Mouse (Mus musculus): ENCODE measurements at regions not wholly inside any gene's neighbourhood (a gene's known extent, or its start where the extent isn't known, plus 50 kb on each side); places are given as distances from the start of the nearest gene placed in this dataset.
"Not testable (repeated sequence)": the region's sequence is repeated elsewhere in the genome, so short reads cannot be mapped to it uniquely, and the experiment has no call there.

DNA sequence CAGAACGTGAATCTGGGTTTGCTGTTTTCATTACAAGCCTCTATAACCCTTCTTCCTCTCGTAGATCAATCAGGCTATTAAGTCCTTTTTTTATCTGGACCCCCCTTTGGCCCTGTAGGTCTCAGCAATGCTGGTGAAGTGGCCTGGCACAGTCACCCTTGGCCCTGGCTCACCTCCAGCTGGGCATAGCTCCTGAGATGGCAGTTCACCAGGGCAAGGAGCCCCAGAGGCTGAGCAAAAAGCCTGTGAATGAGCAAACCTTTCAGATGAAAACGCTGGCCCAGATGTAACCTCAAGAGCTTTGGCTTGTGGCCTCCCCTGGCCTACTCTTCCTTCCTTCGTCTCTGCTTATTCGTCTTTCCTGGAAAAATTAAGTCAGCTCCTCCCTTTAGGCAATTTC lies 121.7 kb upstream of the Cdyl start:
- in situ Hi-C loops (cut with MboI; ENCODE audit: unreplicated experiment in 2 of 2): no loop called here

DNA sequence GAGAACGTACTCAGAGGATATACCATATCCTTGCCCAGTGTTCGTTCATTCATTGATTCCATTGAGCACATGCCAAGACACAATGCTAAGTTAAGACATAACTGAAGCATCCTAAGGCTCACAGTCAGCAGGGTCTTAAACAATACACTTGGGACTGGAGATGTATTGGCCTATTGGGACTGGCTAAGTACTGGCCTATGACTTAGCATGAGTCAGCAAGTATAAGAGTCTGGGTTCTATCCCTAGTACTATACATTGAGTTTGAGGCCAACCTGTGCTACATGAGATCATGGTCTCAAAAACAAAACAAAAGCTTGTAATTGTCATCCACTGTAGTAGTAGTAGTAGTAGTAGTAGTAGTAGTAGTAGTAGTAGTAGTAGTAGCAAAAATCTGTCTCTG lies 119.2 kb upstream of the Cdyl start:
- in situ Hi-C loops (cut with MboI; ENCODE audit: unreplicated experiment in 2 of 2): no loop called here

DNA sequence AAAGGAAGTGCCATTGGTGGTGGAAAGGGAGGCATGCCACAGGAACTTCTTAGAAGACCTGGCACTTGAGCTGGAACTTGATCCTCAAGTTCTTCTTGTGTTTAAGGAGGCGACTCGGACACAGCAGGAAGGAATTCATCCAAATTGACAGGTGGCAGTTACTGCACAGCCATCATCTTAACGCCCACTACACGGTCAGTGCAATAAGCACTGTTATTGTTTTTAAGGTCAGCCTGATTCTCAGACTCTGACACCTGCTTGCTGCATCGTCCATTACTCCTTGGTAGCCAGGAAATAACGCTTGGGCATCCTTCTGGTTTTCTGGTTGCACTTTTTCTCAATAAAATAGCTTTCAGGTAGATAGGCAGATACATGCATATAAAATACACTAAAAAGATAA lies 118.6 kb upstream of the Cdyl start:
- in situ Hi-C loops (cut with MboI; ENCODE audit: unreplicated experiment in 2 of 2): no loop called here

DNA sequence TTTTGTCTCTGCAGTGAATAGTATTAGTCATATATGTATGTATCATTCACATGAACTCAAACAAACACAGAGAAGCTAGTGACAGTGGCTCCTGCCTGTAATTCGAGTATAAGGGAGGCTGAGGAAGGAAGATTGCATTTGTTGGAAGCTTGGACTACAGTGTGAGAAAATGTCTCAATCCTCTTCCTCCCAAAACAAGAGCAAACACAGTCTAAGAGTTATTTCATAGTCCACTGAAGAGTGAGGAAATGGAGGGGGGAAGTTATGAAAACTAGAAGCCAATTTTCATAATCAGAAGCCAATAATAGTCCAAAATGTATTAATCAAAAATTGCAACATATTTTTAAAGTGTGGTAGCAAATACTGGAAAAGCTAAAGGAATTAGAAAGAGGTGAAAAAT lies 95.6 kb upstream of the Cdyl start:
- in situ Hi-C loops (cut with MboI; ENCODE audit: unreplicated experiment in 2 of 2): no loop called here

DNA sequence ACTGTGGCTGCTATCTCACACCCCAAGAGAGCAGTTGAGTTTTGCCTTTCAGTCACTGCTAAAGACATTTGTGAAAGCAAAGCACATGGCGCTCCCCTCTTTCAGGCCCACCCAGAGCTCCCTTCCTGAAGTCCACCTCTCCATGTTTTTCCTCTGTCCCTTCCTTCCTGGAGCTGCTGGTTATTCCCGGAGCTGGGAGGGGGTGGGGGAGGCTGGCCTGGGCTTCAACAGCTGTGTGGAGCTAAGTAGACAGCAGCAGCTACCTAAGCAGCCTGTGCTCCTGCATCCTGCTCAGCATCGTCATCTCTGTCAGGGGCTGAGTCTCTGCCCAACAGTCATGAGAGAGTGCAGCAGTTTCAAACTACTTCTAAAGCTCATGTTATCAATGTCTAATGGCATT lies 78.0 kb upstream of the Cdyl start:
- in situ Hi-C loops (cut with MboI; ENCODE audit: unreplicated experiment in 2 of 2): no loop called here

DNA sequence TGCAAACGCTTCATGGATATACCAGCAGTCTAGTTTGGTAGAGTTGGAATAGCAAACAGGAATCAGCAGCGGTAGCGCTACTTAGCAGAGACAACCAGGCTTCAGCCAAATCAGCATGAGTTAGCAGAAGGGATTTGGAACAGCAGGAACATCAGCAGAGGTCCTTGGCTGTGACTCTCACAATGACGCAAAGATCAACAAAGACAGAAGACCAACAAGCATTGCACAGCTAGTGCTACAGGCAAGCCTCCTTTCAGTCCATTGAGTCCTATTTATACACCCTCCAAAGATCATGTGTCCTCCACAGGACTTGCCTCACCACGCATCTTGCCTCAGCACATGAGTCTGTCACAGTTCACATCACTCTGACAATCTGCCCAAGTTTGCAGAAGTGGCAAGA lies 61.6 kb upstream of the Cdyl start:
- in situ Hi-C loops (cut with MboI; ENCODE audit: unreplicated experiment in 2 of 2): no loop called here

DNA sequence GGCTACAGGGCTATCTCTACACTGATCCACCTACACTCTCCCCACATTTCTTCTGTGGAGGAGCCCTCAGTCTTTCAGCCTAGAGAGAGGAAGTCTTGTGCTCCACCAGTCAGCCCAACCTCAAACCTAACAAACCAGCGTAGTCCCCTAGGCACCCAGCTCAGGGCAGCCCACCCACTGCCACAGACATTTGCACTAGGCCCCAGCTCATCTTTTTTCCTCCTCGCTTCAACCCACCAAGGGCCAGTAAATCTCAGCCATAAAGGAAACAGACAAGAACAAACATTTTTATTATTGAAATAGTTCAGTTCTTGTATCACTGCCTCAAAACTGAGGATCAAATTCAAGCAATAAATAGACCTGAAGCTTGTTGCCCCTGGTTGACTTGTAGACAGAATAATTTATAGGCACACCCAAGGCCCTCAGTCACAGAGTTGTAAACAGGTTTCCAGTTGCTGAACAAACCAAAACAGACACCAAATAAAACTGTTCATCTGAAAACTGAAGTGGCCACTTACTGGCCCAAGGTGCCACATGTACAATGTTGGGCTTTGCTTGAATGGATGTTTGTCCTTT lies 58.0 kb upstream of the Cdyl start:
- in situ Hi-C loops (cut with MboI; ENCODE audit: unreplicated experiment in 2 of 2): no loop called here

DNA sequence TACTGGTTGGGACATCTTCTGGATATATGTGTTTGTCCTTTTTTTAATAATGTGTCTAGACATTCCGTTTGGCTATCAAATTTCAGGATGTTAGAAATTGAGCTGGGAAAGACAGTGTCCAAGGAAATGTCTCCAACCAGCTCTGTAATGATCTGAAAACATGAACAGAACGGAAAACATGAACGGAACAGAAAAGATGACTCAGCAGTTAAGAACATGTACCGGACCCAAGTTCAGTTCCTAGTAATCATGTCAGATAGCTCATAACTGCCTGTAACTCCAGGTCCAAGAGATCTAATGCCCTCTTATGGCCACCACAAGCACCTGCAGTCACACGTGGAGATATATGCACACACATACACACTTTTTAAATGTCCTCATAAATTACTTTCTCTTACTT lies 56.6 kb upstream of the Cdyl start:
- in situ Hi-C loops (cut with MboI; ENCODE audit: unreplicated experiment in 2 of 2): no loop called here

DNA sequence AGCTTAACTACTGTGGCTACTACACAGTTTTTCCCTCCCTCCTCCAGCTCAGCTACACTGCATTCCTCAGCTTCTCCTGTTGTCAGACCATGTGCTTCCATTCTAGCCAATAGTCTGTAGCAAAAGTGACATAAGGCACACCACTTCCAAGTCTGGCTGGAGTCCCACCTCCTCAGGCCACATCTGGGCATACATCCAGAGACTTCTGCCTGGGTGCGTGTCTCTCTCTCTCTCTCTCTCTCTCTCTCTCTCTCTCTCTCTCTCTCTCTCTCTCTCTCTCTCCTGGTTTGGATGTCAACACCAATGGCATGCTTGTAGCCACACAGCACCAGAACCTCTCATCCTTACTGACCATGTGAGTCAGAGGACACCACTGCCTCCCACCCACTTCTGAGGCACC lies 55.6 kb upstream of the Cdyl start:
- in situ Hi-C loops (cut with MboI; ENCODE audit: unreplicated experiment in 2 of 2): no loop called here

DNA sequence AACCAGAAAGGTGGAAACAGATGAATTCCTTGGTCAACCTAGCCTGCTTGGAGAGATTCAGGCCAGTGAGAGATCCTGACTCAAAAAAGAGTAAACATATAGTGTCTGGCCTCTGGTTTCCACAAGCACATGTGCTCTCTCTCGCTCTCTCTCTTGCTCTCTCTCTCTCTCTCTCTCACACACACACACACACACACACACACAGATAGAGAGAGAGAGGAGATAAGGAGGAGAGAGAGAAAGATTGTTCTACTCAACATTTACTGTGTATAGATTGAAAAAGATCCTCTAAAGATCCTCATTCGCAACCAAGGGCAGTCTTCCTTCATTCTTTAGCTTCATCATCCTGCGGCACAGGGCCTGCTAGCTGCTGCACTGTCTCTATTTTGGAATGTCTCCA lies 54.9 kb upstream of the Cdyl start:
- in situ Hi-C loops (cut with MboI; ENCODE audit: unreplicated experiment in 2 of 2): no loop called here

DNA sequence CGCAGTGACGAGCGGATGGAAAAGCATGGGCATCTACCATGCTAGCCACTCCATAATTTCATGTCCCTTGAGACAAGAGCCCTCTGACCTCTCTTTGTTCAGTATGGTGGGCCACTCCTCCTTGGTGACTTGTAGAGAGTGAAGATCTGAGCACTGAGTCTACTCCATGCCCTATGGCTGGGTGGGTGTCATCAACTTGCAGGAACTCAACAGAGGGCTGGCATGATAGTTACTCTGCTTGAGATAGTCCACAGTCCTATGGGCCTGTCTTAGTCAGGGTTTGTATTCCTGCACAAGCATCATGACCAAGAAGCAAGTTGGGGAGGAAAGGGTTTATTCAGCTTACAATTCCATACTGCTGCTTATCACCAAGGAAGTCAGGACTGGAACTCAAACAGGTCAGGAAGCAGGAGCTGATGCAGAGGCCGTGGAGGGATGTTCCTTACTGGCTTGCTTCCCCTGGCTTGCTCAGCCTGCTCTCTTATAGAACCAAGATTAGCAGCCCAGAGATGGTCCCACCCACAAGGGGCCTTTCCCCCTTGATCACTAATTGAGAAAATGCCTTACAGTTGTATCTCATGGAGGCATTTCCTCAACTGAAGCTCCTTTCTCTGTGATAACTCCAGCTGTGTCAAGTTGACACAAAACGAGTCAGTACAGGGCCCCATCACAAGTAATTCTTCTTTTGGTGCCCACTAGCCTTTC lies 52.6 kb upstream of the Cdyl start:
- in situ Hi-C loops (cut with MboI; ENCODE audit: unreplicated experiment in 2 of 2): not testable (repeated sequence)

DNA sequence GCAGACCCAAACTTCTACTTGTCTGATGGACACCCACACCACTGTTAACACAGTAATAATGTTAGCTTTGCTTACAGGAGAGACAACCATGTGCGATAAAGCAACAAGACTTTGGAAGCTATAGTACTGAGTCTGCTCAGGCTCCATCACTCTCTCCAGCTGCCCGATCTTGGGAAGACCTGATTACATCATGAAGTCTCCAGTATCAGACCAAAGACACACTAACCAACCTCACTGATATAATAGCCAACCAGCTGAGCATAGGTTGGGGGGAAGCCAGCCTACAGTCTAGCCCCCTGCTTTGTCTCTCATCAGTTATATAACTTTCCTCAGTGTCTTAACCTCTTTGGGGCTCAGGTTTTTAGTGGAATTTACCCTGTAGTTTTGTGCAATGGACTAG lies 51.9 kb upstream of the Cdyl start:
- in situ Hi-C loops (cut with MboI; ENCODE audit: unreplicated experiment in 2 of 2): no loop called here
